Mouse (Mus musculus) ES-Bruce4 (cell line): Measurements from ENCODE around the gene Bex3.

Source experiments
- CTCF ChIP-seq: IDR thresholded peaks from one replicate; pipeline ENCODE4 v1.8.1; 2011; ENCODE audit warnings: low read depth, low read length
- POLR2A ChIP-seq: IDR thresholded peaks from one replicate; pipeline ENCODE4 v1.8.1; 2011; ENCODE audit warnings: low read length; ENCODE audit not compliant: insufficient read depth

- TF ChIP-seq CTCF (no peak), POLR2A (no peak)
These were observed 4.5 kb downstream of the Bex3 start for GRCm38 (mm10) chrX:136274542-136274941.
